ENCODE assay signal across 8 mouse cellular contexts in the genomic region with DNA sequence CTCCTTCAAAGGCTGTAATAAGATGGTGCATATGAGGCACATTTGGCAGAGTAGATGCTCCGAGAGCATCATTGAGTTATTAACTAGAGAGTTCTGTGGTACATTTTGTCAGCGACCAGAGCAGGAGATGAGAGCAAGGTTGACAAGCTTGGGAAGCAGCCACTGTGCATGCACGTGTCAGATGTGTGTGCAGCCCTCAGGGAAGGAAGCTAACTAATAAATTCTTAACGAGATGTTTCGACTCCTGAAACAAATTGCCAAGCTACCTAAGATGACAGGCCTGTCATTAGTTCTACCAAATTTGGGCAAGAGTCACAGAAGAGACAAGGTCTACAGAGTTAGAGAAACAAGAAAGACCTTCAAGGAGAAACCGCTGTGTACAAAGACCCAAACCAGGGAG. TPM values are rescaled to one million over a fixed set of nuclear protein-coding genes. Genes with fewer than 3 reads are reported as not detected.
DNase-seq lines count a peak whose midpoint lies in the region; ATAC-seq lines count a peak whose summit lies in the region.

No protein-coding gene starts in this region.

- H3K9ac ChIP-seq in lung, embryonic 15.5 days, result no peak overlapping the region
- no peak overlapping the region; the same call in 1 of the 2 replicates for H3K9ac ChIP-seq in forebrain, embryonic 16.5 days (replicated peaks; ENCODE audit: low read depth, low read length)
- no peak overlapping the region for H3K9ac ChIP-seq in liver, embryonic 12.5 days
- no peak overlapping the region for H3K9ac ChIP-seq in stomach, embryonic 15.5 days

- no peak for ATAC-seq in lung, embryonic 15.5 days (ENCODE audit: borderline replicate concordance, extremely low read depth, low FRiP score, low TSS enrichment)
- no peak for ATAC-seq in forebrain, embryonic 16.5 days
- no peak for ATAC-seq in liver, embryonic 12.5 days
- ATAC-seq in stomach, embryonic 15.5 days (ENCODE audit: insufficient read depth, low FRiP score, low read depth), result no peak

- H3K27me3 ChIP-seq in lung, embryonic 15.5 days, result peaks cover 23% of the 10 kb centered on the region
- no peaks in the 10 kb centered on the region for H3K27me3 ChIP-seq in forebrain, embryonic 16.5 days (replicated peaks; ENCODE audit: control insufficient read depth, insufficient read depth, low read length)
- H3K27me3 ChIP-seq in liver, embryonic 12.5 days (replicated peaks), result peaks cover 63% of the 10 kb centered on the region
- peaks cover 9% of the 10 kb centered on the region; the same call in 1 of the 2 replicates for H3K27me3 ChIP-seq in stomach, embryonic 15.5 days (replicated peaks)

- DNase-seq in lung, postnatal 14 days, result no peak
- no peak for DNase-seq in c-Kit-positive CD71-positive TER-119-positive erythroid progenitor cells, embryonic 14.5 days (ENCODE audit: low spot score)
- no peak for DNase-seq in adrenal gland, postnatal 36 days
- no peak for DNase-seq in cerebellum, adult 18-20 months

- H3K9me3 ChIP-seq in lung, embryonic 15.5 days, result no peaks in the 10 kb centered on the region
- no peaks in the 10 kb centered on the region for H3K9me3 ChIP-seq in forebrain, embryonic 16.5 days (ENCODE audit: control insufficient read depth, low read length)
- H3K9me3 ChIP-seq in liver, embryonic 12.5 days (replicated peaks), result no peaks in the 10 kb centered on the region
- H3K9me3 ChIP-seq in stomach, embryonic 15.5 days, result no peaks in the 10 kb centered on the region

- WGBS in lung, embryonic 15.5 days, result 39% methylated on average over 6 of the region's 6 CpGs
- WGBS in forebrain, embryonic 16.5 days, result 18% methylated on average over 6 of the region's 6 CpGs
- WGBS in liver, embryonic 12.5 days (ENCODE audit: insufficient replicate concordance), result 35% methylated on average over 6 of the region's 6 CpGs
- WGBS in stomach, embryonic 15.5 days, result 38% methylated on average over 6 of the region's 6 CpGs

- peaks cover 13% of the 10 kb centered on the region for H3K4me1 ChIP-seq in lung, embryonic 15.5 days
- peaks cover 13% of the 10 kb centered on the region for H3K4me1 ChIP-seq in forebrain, embryonic 16.5 days (replicated peaks; ENCODE audit: control insufficient read depth, insufficient read depth, low read length)
- peaks cover 13% of the 10 kb centered on the region for H3K4me1 ChIP-seq in liver, embryonic 12.5 days
- H3K4me1 ChIP-seq in stomach, embryonic 15.5 days, result 0 out of 2 replicates have a peak, but pooled peaks cover 7% of the 10 kb centered on the region

- peak overlapping the region; percentile 90 for H3K4me2 ChIP-seq in lung, embryonic 15.5 days
- peak overlapping the region; percentile 86 for H3K4me2 ChIP-seq in forebrain, embryonic 16.5 days (ENCODE audit: low read length)
- H3K4me2 ChIP-seq in liver, embryonic 12.5 days, result peak overlapping the region; percentile 84
- peak overlapping the region; percentile 97 for H3K4me2 ChIP-seq in stomach, embryonic 15.5 days

- no peak overlapping the region for H3K27ac ChIP-seq in lung, embryonic 15.5 days
- H3K27ac ChIP-seq in forebrain, embryonic 16.5 days (ENCODE audit: low read length), result no peak overlapping the region
- H3K27ac ChIP-seq in liver, embryonic 12.5 days, result no peak overlapping the region
- no peak overlapping the region for H3K27ac ChIP-seq in stomach, embryonic 15.5 days

- peak overlapping the region; percentile 46 for H3K4me3 ChIP-seq in lung, embryonic 15.5 days
- H3K4me3 ChIP-seq in forebrain, embryonic 16.5 days (replicated peaks; ENCODE audit: low read length), result peak overlapping the region; percentile 61
- peak overlapping the region; percentile 54; the same call in 1 of the 2 replicates for H3K4me3 ChIP-seq in liver, embryonic 12.5 days
- peak overlapping the region; percentile 51 for H3K4me3 ChIP-seq in stomach, embryonic 15.5 days (replicated peaks)

- no peaks in the 10 kb centered on the region for H3K36me3 ChIP-seq in lung, embryonic 15.5 days
- no peaks in the 10 kb centered on the region for H3K36me3 ChIP-seq in forebrain, embryonic 16.5 days (ENCODE audit: control insufficient read depth, insufficient read depth)
- no peaks in the 10 kb centered on the region for H3K36me3 ChIP-seq in liver, embryonic 12.5 days
- H3K36me3 ChIP-seq in stomach, embryonic 15.5 days, result no peaks in the 10 kb centered on the region

RNA-seq across cellular contexts. Expression of a gene that starts 0.6 kb away (rescaled TPM):
- 0.20 and 0.34 TPM in 2 replicates for polyA plus RNA-seq in lung, embryonic 15.5 days (2015; fragmentation: Nextera tagmentation; extraction: Ambion mirVana)
- polyA plus RNA-seq in forebrain, embryonic 16.5 days (2015; fragmentation: Nextera tagmentation; extraction: Ambion mirVana), result 11.8 and 19.5 TPM in 2 replicates
- 0.15 and 0.20 TPM in 2 replicates for polyA plus RNA-seq in liver, embryonic 12.5 days (2016; fragmentation: Nextera tagmentation; extraction: Ambion mirVana)
- 0.39 and 0.40 TPM in 2 replicates for polyA plus RNA-seq in stomach, embryonic 15.5 days (2015; fragmentation: Nextera tagmentation; extraction: Ambion mirVana)
- 1 to 10 TPM; 2.2 to 2.5 TPM for total RNA-seq in adrenal gland, postnatal 36 days (2021)

RNA-seq across cellular contexts. Expression of a gene that starts 30.6 kb away (rescaled TPM):
- 0.37 and 0.39 TPM in 2 replicates for polyA plus RNA-seq in lung, embryonic 15.5 days (2015; fragmentation: Nextera tagmentation; extraction: Ambion mirVana)
- 0.54 and 0.63 TPM in 2 replicates for polyA plus RNA-seq in forebrain, embryonic 16.5 days (2015; fragmentation: Nextera tagmentation; extraction: Ambion mirVana)
- polyA plus RNA-seq in liver, embryonic 12.5 days (2016; fragmentation: Nextera tagmentation; extraction: Ambion mirVana), result 0.05 TPM in 1 of 2 replicates, not detected in the other
- 0.19 and 0.32 TPM in 2 replicates for polyA plus RNA-seq in stomach, embryonic 15.5 days (2015; fragmentation: Nextera tagmentation; extraction: Ambion mirVana)
- under 1 TPM; 0.60 to 0.63 TPM for total RNA-seq in adrenal gland, postnatal 36 days (2021)

RNA-seq across cellular contexts. Expression of a gene that starts 30.7 kb away (rescaled TPM):
- 9.8 and 10.2 TPM in 2 replicates for polyA plus RNA-seq in lung, embryonic 15.5 days (2015; fragmentation: Nextera tagmentation; extraction: Ambion mirVana)
- 42.4 and 46.0 TPM in 2 replicates for polyA plus RNA-seq in forebrain, embryonic 16.5 days (2015; fragmentation: Nextera tagmentation; extraction: Ambion mirVana)
- polyA plus RNA-seq in liver, embryonic 12.5 days (2016; fragmentation: Nextera tagmentation; extraction: Ambion mirVana), result 0.80 and 0.95 TPM in 2 replicates
- polyA plus RNA-seq in stomach, embryonic 15.5 days (2015; fragmentation: Nextera tagmentation; extraction: Ambion mirVana), result 8.0 and 8.1 TPM in 2 replicates
- 1 to 10 TPM; 4.0 to 6.0 TPM for total RNA-seq in adrenal gland, postnatal 36 days (2021)

RNA-seq across cellular contexts. Expression of a gene that starts 50.1 kb away (rescaled TPM):
- 3.4 and 3.8 TPM in 2 replicates for polyA plus RNA-seq in lung, embryonic 15.5 days (2015; fragmentation: Nextera tagmentation; extraction: Ambion mirVana)
- 11.7 and 14.6 TPM in 2 replicates for polyA plus RNA-seq in forebrain, embryonic 16.5 days (2015; fragmentation: Nextera tagmentation; extraction: Ambion mirVana)
- 0.86 and 1.2 TPM in 2 replicates for polyA plus RNA-seq in liver, embryonic 12.5 days (2016; fragmentation: Nextera tagmentation; extraction: Ambion mirVana)
- 4.0 and 4.7 TPM in 2 replicates for polyA plus RNA-seq in stomach, embryonic 15.5 days (2015; fragmentation: Nextera tagmentation; extraction: Ambion mirVana)
- 1 to 10 TPM; 5.5 to 7.2 TPM for total RNA-seq in adrenal gland, postnatal 36 days (2021)
